Mouse (Mus musculus) left cerebral cortex, adult 6 months (tissue): Measurements from ENCODE around the gene Gin1. TPM values are rescaled to one million over a fixed set of nuclear protein-coding genes. Genes with fewer than 3 reads are reported as not detected.

ENCODE experiments used
- long read RNA-seq, 2 experiments: library from polyadenylated mRNA; unstranded; transcript quantifications; one replicate each; pipeline ENCODE4 v2.0.0; 2019 to 2020
- polyA plus RNA-seq: library from polyadenylated mRNA; unstranded; fragments of <200 nt; fragmentation: Nextera tagmentation; gene quantifications from 2 replicates; pipeline ENCODE4 v1.2.3, GENCODE M21; 2021

The Gin1 gene
- 8.8 and 14.5 TPM in 2 replicates for polyA plus RNA-seq
- long read RNA-seq, experiment 1, transcript Gin1-203 (8 exons, 2,046 nt), result major isoform, 31 of 42 reads
- long read RNA-seq, experiment 1, partial matches to known transcripts, result 1 of 42 reads
- long read RNA-seq, experiment 1, other reads (novel, unspliced or antisense), result 6 of 42 reads
- long read RNA-seq, experiment 2, transcript Gin1-202 (3 exons, 1,037 nt), result major isoform, 5 of 17 reads
- long read RNA-seq, experiment 2, partial matches to known transcripts, result 2 of 17 reads
- long read RNA-seq, experiment 2, other reads (novel, unspliced or antisense), result 6 of 17 reads

GRCm38 (mm10) chr1:97769904-97770753, at the start of gene Gin1, which contains the start of gene Ppip5k2:
TSS of gene Gin1 (plus strand) at chr1:97770172.
TSS of gene Ppip5k2 (minus strand) at chr1:97770411.

Other genes with a start within 250 kb of the Gin1 start
- 18.9 and 39.7 TPM in 2 replicates for gene D1Ertd622e, start 108.1 kb upstream of the Gin1 start, polyA plus RNA-seq
- gene Ppip5k2, start 239 bp downstream of the Gin1 start, polyA plus RNA-seq, result 3.1 and 3.9 TPM in 2 replicates